Mouse (Mus musculus) limb, embryonic 14.5 days (tissue): ENCODE measurements around the gene Fhod1. TPM values are rescaled to one million over a fixed set of nuclear protein-coding genes. Genes with fewer than 3 reads are reported as not detected.
A peak's percentile ranks its signal among the peaks of the same experiment; 100 is the strongest.

Source experiments
- ATAC-seq: fragments of 200-750 bp; cut with Nextera tagmentation; 2 replicates; pipeline ENCODE4 v1.8.0; 2017; ENCODE audit warnings: low read depth, moderate number of reproducible peaks, moderate TSS enrichment; ENCODE audit not compliant: low FRiP score
- DNase-seq: peaks from one replicate; pipeline ENCODE4 v3.0.0-alpha.2; 2015; ENCODE audit warnings: low spot score
- H3K27ac ChIP-seq: fragments of 300-500 bp; sonication (generic); replicated peaks from 2 replicates; pipeline ENCODE4 v1.5.1; 2014; ENCODE audit warnings: low read depth, mild to moderate bottlenecking, low read length, moderate library complexity, mixed read lengths
- H3K27me3 ChIP-seq: fragments of 300-500 bp; sonication (generic); 2 replicates; pipeline ENCODE4 v1.6.1; 2014; ENCODE audit warnings: low read length, mixed read lengths; ENCODE audit not compliant: control insufficient read depth, insufficient read depth
- H3K36me3 ChIP-seq: fragments of 300-500 bp; sonication (generic); 2 replicates; pipeline ENCODE4 v1.6.1; 2014; ENCODE audit warnings: mild to moderate bottlenecking, low read length, moderate library complexity, mixed read lengths; ENCODE audit not compliant: control insufficient read depth, insufficient read depth
- H3K4me1 ChIP-seq: fragments of 300-500 bp; sonication (generic); 2 replicates; pipeline ENCODE4 v1.6.1; 2014; ENCODE audit warnings: antibody characterized with exemption, low read length, mixed read lengths; ENCODE audit not compliant: control insufficient read depth, insufficient read depth
- H3K4me2 ChIP-seq: fragments of 300-500 bp; sonication (generic); replicated peaks from 2 replicates; pipeline ENCODE4 v1.6.1; 2014; ENCODE audit warnings: low read depth, mild to moderate bottlenecking, low read length, moderate library complexity; ENCODE audit not compliant: severe bottlenecking
- H3K4me3 ChIP-seq: fragments of 300-500 bp; sonication (generic); replicated peaks from 2 replicates; pipeline ENCODE4 v1.5.1; 2014; ENCODE audit warnings: low read length
- H3K9ac ChIP-seq: fragments of 300-500 bp; sonication (generic); 2 replicates; pipeline ENCODE4 v1.6.1; 2014; ENCODE audit warnings: mild to moderate bottlenecking, low read depth, low read length, moderate library complexity; ENCODE audit not compliant: severe bottlenecking
- H3K9me3 ChIP-seq: fragments of 300-500 bp; sonication (generic); 2 replicates; pipeline ENCODE4 v1.6.1; 2016; ENCODE audit warnings: low read length; ENCODE audit not compliant: control insufficient read depth
- POLR2A ChIP-seq: fragments of 200-500 bp; IDR thresholded peaks from 2 replicates; pipeline ENCODE4 v1.8.0; 2012; ENCODE audit warnings: inconsistent platforms, mild to moderate bottlenecking, moderate library complexity, borderline replicate concordance; ENCODE audit not compliant: insufficient read depth, insufficient read length; ENCODE audit errors: extremely low read depth
- WGBS: fragments of 180-500 bp; shearing (Covaris S2); extraction: QIAGEN DNeasy Blood & Tissue Kit; methylation state at CpG from one replicate; pipeline ENCODE4 v1.1.7; 2014; 5-methylcytosine and 5-hydroxymethylcytosine counted together
- polyA plus RNA-seq, 2 experiments: library from polyadenylated mRNA; depleted of rRNA in 1 of 2; stranded (reverse) in 1 of 2; unstranded in 1 of 2; fragments of >200 nt; fragmentation: Nextera tagmentation in 1 of 2; extraction: Ambion mirVana in 1 of 2; gene quantifications; 2 replicates each; pipeline versions ENCODE4 v1.2.1 to v1.2.3; 2012 to 2014

Fhod1 gene
- polyA plus RNA-seq, 2 experiments, result 2.7 to 24.4 TPM

GRCm38 (mm10) chr8:105289805-105290460 is 57.8 kb downstream of the Fhod1 start, which contains the start of gene 4931428F04Rik:
Gene 4931428F04Rik (minus strand): TSS chr8:105289864.
- under 1% methylated on average over 40 of the region's 43 CpGs for WGBS
- Histone ChIP-seq H3K9me3 (no peaks in the 10 kb centered on the region), H3K27me3 (peaks cover 12% of the 10 kb centered on the region), H3K4me3 (peak within 1 kb of the TSS; percentile 47), H3K36me3 (peaks cover 1% of the 10 kb centered on the region), H3K27ac (peak within 1 kb of the TSS; percentile 39), H3K4me2 (peak within 1 kb of the TSS; percentile 62), H3K4me1 (peaks cover 18% of the 10 kb centered on the region), H3K9ac (peak within 1 kb of the TSS; percentile 52)
- no peak for TF ChIP-seq POLR2A
- ATAC-seq (peak; percentile 16), DNase-seq (no peak)

GRCm38 (mm10) chr8:105288958-105289732 is 58.6 kb downstream of the Fhod1 start:
- peak; percentile 88 for TF ChIP-seq POLR2A
- under 1% methylated on average over 53 of the region's 53 CpGs for WGBS
- H3K27ac ChIP-seq, result peak overlapping the region; percentile 39
- H3K36me3 ChIP-seq, result peaks cover 6% of the 10 kb centered on the region
- H3K4me1 ChIP-seq, result peaks cover 18% of the 10 kb centered on the region
- peak overlapping the region; percentile 62 for H3K4me2 ChIP-seq
- peak overlapping the region; percentile 47 for H3K4me3 ChIP-seq
- H3K27me3 ChIP-seq, result peaks cover 12% of the 10 kb centered on the region
- peak overlapping the region; percentile 52 for H3K9ac ChIP-seq
- H3K9me3 ChIP-seq, result no peaks in the 10 kb centered on the region
- peak; percentile 94 for DNase-seq
- peak; percentile 93 for ATAC-seq

GRCm38 (mm10) chr8:105288231-105288630 is 59.5 kb downstream of the Fhod1 start:
- 90% methylated on average over 5 of the region's 5 CpGs for WGBS
- H3K4me3 ChIP-seq, result no peak overlapping the region
- no peaks in the 10 kb centered on the region for H3K9me3 ChIP-seq
- no peak overlapping the region for H3K9ac ChIP-seq
- peaks cover 18% of the 10 kb centered on the region for H3K4me1 ChIP-seq
- H3K36me3 ChIP-seq, result peaks cover 8% of the 10 kb centered on the region
- ATAC-seq, result no peak
- no peak for TF ChIP-seq POLR2A
- DNase-seq, result no peak
- H3K27ac ChIP-seq, result no peak overlapping the region
- peak overlapping the region; percentile 62 for H3K4me2 ChIP-seq
- peaks cover 12% of the 10 kb centered on the region for H3K27me3 ChIP-seq

GRCm38 (mm10) chr8:105286907-105287306 is 60.8 kb downstream of the Fhod1 start:
- H3K27ac ChIP-seq, result no peak overlapping the region
- H3K9me3 ChIP-seq, result no peaks in the 10 kb centered on the region
- DNase-seq, result no peak
- 83% methylated on average over 4 of the region's 4 CpGs for WGBS
- no peak for TF ChIP-seq POLR2A
- H3K4me3 ChIP-seq, result no peak overlapping the region
- peaks cover 12% of the 10 kb centered on the region for H3K27me3 ChIP-seq
- peaks cover 18% of the 10 kb centered on the region for H3K4me1 ChIP-seq
- no peak overlapping the region for H3K4me2 ChIP-seq
- peaks cover 10% of the 10 kb centered on the region for H3K36me3 ChIP-seq
- ATAC-seq, result no peak
- no peak overlapping the region for H3K9ac ChIP-seq

GRCm38 (mm10) chr8:105285514-105285913 is 62.2 kb downstream of the Fhod1 start:
- ATAC-seq (no peak), DNase-seq (no peak)
- Histone ChIP-seq H3K9me3 (no peaks in the 10 kb centered on the region), H3K4me1 (peaks cover 15% of the 10 kb centered on the region), H3K4me2 (no peak overlapping the region), H3K36me3 (peaks cover 15% of the 10 kb centered on the region), H3K27ac (no peak overlapping the region), H3K4me3 (no peak overlapping the region), H3K27me3 (peaks cover 8% of the 10 kb centered on the region), H3K9ac (no peak overlapping the region)
- WGBS, result 42% methylated on average over 12 of the region's 12 CpGs
- TF ChIP-seq POLR2A, result no peak
